Mouse (Mus musculus) embryonic facial prominence, embryonic 14.5 days (tissue): ENCODE results near the gene Dnph1. TPM values are rescaled to one million over a fixed set of nuclear protein-coding genes. Genes with fewer than 3 reads are reported as not detected.
A peak's percentile ranks its signal among the peaks of the same experiment; 100 is the strongest.

Source experiments
- ATAC-seq: fragments of 200-750 bp; cut with Nextera tagmentation; 2 replicates; pipeline ENCODE4 v1.8.0; 2017; ENCODE audit warnings: low read depth, moderate number of reproducible peaks, moderate TSS enrichment
- DNase-seq: peaks from one replicate; pipeline ENCODE4 v3.0.0-alpha.2; 2015; ENCODE audit warnings: low spot score
- H3K27ac ChIP-seq: fragments of 300-500 bp; sonication (generic); replicated peaks from 2 replicates; pipeline ENCODE4 v1.5.1; 2014; ENCODE audit warnings: low read depth, mild to moderate bottlenecking, low read length, moderate library complexity
- H3K27me3 ChIP-seq: fragments of 300-500 bp; sonication (generic); replicated peaks from 2 replicates; pipeline ENCODE4 v1.6.1; 2014; ENCODE audit warnings: low read length; ENCODE audit not compliant: control insufficient read depth, insufficient read depth
- H3K36me3 ChIP-seq: fragments of 300-500 bp; sonication (generic); 2 replicates; pipeline ENCODE4 v1.6.1; 2014; ENCODE audit warnings: low read length, mixed read lengths; ENCODE audit not compliant: control insufficient read depth, insufficient read depth
- H3K4me1 ChIP-seq: fragments of 300-500 bp; sonication (generic); 2 replicates; pipeline ENCODE4 v1.6.1; 2014; ENCODE audit warnings: antibody characterized with exemption, low read length; ENCODE audit not compliant: control insufficient read depth, insufficient read depth
- H3K4me2 ChIP-seq: fragments of 300-500 bp; sonication (generic); 2 replicates; pipeline ENCODE4 v1.6.1; 2014; ENCODE audit warnings: low read depth, mild to moderate bottlenecking, low read length, moderate library complexity, mixed read lengths
- H3K4me3 ChIP-seq: fragments of 300-500 bp; sonication (generic); 2 replicates; pipeline ENCODE4 v1.5.1; 2014; ENCODE audit warnings: low read depth, mild to moderate bottlenecking, low read length
- H3K9ac ChIP-seq: fragments of 300-500 bp; sonication (generic); 2 replicates; pipeline ENCODE4 v1.6.1; 2014; ENCODE audit warnings: low read depth, mild to moderate bottlenecking, low read length, moderate library complexity, mixed read lengths
- H3K9me3 ChIP-seq: fragments of 300-500 bp; sonication (generic); 2 replicates; pipeline ENCODE4 v1.6.1; 2016; ENCODE audit warnings: low read length; ENCODE audit not compliant: control insufficient read depth
- WGBS: fragments of 180-500 bp; shearing (Covaris S2); extraction: QIAGEN DNeasy Blood & Tissue Kit; methylation state at CpG from one replicate; pipeline ENCODE4 v1.1.7; 2014; 5-methylcytosine and 5-hydroxymethylcytosine counted together
- polyA plus RNA-seq: library from polyadenylated mRNA; unstranded; fragments of >200 nt; fragmentation: Nextera tagmentation; extraction: Ambion mirVana; gene quantifications from 2 replicates; pipeline ENCODE4 v1.2.1, GENCODE M21; 2014

Gene Dnph1
- polyA plus RNA-seq, 1 experiment from 2014 or later, result 34.5 TPM

- Histone ChIP-seq H3K9ac (peak overlapping the region; percentile 54), H3K9me3 (no peaks in the 10 kb centered on the region), H3K4me1 (peaks cover 1% of the 10 kb centered on the region; the same call in 1 of the 2 replicates), H3K4me2 (peak overlapping the region; percentile 58), H3K36me3 (no peaks in the 10 kb centered on the region), H3K27ac (no peak overlapping the region), H3K4me3 (peak overlapping the region; percentile 35), H3K27me3 (peaks cover 58% of the 10 kb centered on the region)
- no peak for DNase-seq
- 0% methylated on average over 24 of the region's 32 CpGs for WGBS
- ATAC-seq, result no peak
Observed at GRCm38 (mm10) chr17:46460673-46461072, 35.8 kb upstream of the Dnph1 start.

- 11% methylated on average over 8 of the region's 8 CpGs for WGBS
- Histone ChIP-seq H3K9me3 (no peaks in the 10 kb centered on the region), H3K36me3 (no peaks in the 10 kb centered on the region), H3K27me3 (peaks cover 52% of the 10 kb centered on the region), H3K4me1 (no peaks in the 10 kb centered on the region), H3K27ac (no peak overlapping the region), H3K9ac (peak overlapping the region; percentile 54; the same call in 1 of the 2 replicates), H3K4me3 (peak overlapping the region; percentile 35), H3K4me2 (peak overlapping the region; percentile 58)
- DNase-seq (no peak), ATAC-seq (no peak)
Observed at GRCm38 (mm10) chr17:46461347-46461746, 35.2 kb upstream of the Dnph1 start.

- Histone ChIP-seq H3K4me3 (no peak overlapping the region), H3K4me2 (no peak overlapping the region), H3K27ac (no peak overlapping the region), H3K9ac (no peak overlapping the region), H3K4me1 (no peaks in the 10 kb centered on the region), H3K9me3 (no peaks in the 10 kb centered on the region), H3K36me3 (no peaks in the 10 kb centered on the region), H3K27me3 (peaks cover 45% of the 10 kb centered on the region)
- 85% methylated on average over 5 of the region's 5 CpGs for WGBS
- ATAC-seq (no peak), DNase-seq (no peak)
Observed at GRCm38 (mm10) chr17:46462226-46462625, 34.3 kb upstream of the Dnph1 start.

- H3K9ac ChIP-seq, result no peak overlapping the region
- H3K4me2 ChIP-seq, result no peak overlapping the region
- no peaks in the 10 kb centered on the region for H3K9me3 ChIP-seq
- H3K4me1 ChIP-seq, result no peaks in the 10 kb centered on the region
- no peak overlapping the region for H3K27ac ChIP-seq
- ATAC-seq (no peak), DNase-seq (no peak)
- WGBS, result 59% methylated on average over 9 of the region's 9 CpGs
- no peak overlapping the region for H3K4me3 ChIP-seq
- no peaks in the 10 kb centered on the region for H3K27me3 ChIP-seq
- H3K36me3 ChIP-seq, result no peaks in the 10 kb centered on the region
Observed at GRCm38 (mm10) chr17:46467830-46468229, 28.7 kb upstream of the Dnph1 start.

- ATAC-seq (no peak), DNase-seq (no peak)
- Histone ChIP-seq H3K4me3 (no peak overlapping the region), H3K9me3 (no peaks in the 10 kb centered on the region), H3K27ac (no peak overlapping the region), H3K27me3 (no peaks in the 10 kb centered on the region; the same call in 1 of the 2 replicates), H3K4me1 (no peaks in the 10 kb centered on the region), H3K4me2 (no peak overlapping the region), H3K9ac (no peak overlapping the region), H3K36me3 (no peaks in the 10 kb centered on the region)
- WGBS, result 60% methylated on average over 8 of the region's 8 CpGs
Observed at GRCm38 (mm10) chr17:46476601-46477000, 19.9 kb upstream of the Dnph1 start.

GRCm38 (mm10) chr17:46477286-46477685, 19.2 kb upstream of the Dnph1 start:
- Histone ChIP-seq H3K27ac (no peak overlapping the region), H3K9me3 (no peaks in the 10 kb centered on the region), H3K27me3 (peaks cover 2% of the 10 kb centered on the region; the same call in 1 of the 2 replicates), H3K4me1 (no peaks in the 10 kb centered on the region), H3K4me3 (no peak overlapping the region), H3K4me2 (no peak overlapping the region), H3K36me3 (no peaks in the 10 kb centered on the region), H3K9ac (no peak overlapping the region)
- ATAC-seq, result no peak
- 87% methylated on average over 15 of the region's 15 CpGs for WGBS
- no peak for DNase-seq

GRCm38 (mm10) chr17:46483561-46484001, 12.9 kb upstream of the Dnph1 start:
- DNase-seq, result peak; percentile 57
- H3K27me3 ChIP-seq, result peaks cover 61% of the 10 kb centered on the region
- no peaks in the 10 kb centered on the region for H3K36me3 ChIP-seq
- H3K27ac ChIP-seq, result no peak overlapping the region
- H3K9me3 ChIP-seq, result no peaks in the 10 kb centered on the region
- 0 out of 2 replicates have a peak, but pooled peaks have one; percentile 19 for ATAC-seq
- no peaks in the 10 kb centered on the region for H3K4me1 ChIP-seq
- 0 out of 2 replicates have a peak overlapping the region, but pooled peaks have one; percentile 14 for H3K9ac ChIP-seq
- whole genome bisulfite sequencing, result 1% methylated on average over 16 of the region's 16 CpGs
- peak overlapping the region; percentile 23 for H3K4me3 ChIP-seq
- peak overlapping the region; percentile 53 for H3K4me2 ChIP-seq

- ATAC-seq (no peak), DNase-seq (no peak)
- H3K36me3 ChIP-seq, result no peaks in the 10 kb centered on the region
- peak overlapping the region; percentile 53 for H3K4me2 ChIP-seq
- H3K9ac ChIP-seq, result 0 out of 2 replicates have a peak overlapping the region, but pooled peaks have one; percentile 14
- WGBS, result 1% methylated on average over 13 of the region's 13 CpGs
- peak overlapping the region; percentile 23 for H3K4me3 ChIP-seq
- H3K9me3 ChIP-seq, result no peaks in the 10 kb centered on the region
- no peak overlapping the region for H3K27ac ChIP-seq
- H3K4me1 ChIP-seq, result no peaks in the 10 kb centered on the region
- H3K27me3 ChIP-seq, result peaks cover 65% of the 10 kb centered on the region
Observed at GRCm38 (mm10) chr17:46484021-46484431, 12.5 kb upstream of the Dnph1 start.

- 9% methylated on average over 6 of the region's 6 CpGs for WGBS
- Histone ChIP-seq H3K27me3 (peaks cover 65% of the 10 kb centered on the region), H3K4me3 (no peak overlapping the region), H3K27ac (no peak overlapping the region), H3K4me1 (no peaks in the 10 kb centered on the region), H3K4me2 (peak overlapping the region; percentile 53), H3K36me3 (no peaks in the 10 kb centered on the region), H3K9ac (no peak overlapping the region), H3K9me3 (no peaks in the 10 kb centered on the region)
- ATAC-seq (no peak), DNase-seq (no peak)
Observed at GRCm38 (mm10) chr17:46484461-46484875, 12.0 kb upstream of the Dnph1 start.
